Mouse (Mus musculus) megakaryocyte, embryonic 14.5 days (primary cell): ENCODE results near the gene Pkig.

Experiments used
- FLI1 ChIP-seq: IDR thresholded peaks from 2 replicates; pipeline ENCODE4 v1.6.1; 2012; ENCODE audit warnings: low read length, inconsistent platforms, mixed read lengths
- GATA1 ChIP-seq: IDR thresholded peaks from 3 replicates; pipeline ENCODE4 v1.6.1; 2012; ENCODE audit warnings: mixed read lengths, low read length, inconsistent platforms, borderline replicate concordance

- no peak for TF ChIP-seq GATA1
- no peak for TF ChIP-seq FLI1
Measured at GRCm38 (mm10) chr2:163708321-163708720, 50.1 kb downstream of the Pkig start.
